Mouse (Mus musculus): ENCODE results near the gene H13. TPM values are rescaled to one million over a fixed set of nuclear protein-coding genes. Genes with fewer than 3 reads are reported as not detected.
A peak's percentile ranks its signal among the peaks of the same experiment; 100 is the strongest.
"Not testable (repeated sequence)": the region's sequence is repeated elsewhere in the genome, so short reads cannot be mapped to it uniquely, and the experiment has no call there.

The H13 gene
- total and polyA plus RNA-seq, 3 experiments: 164 to 395 (median 202) TPM

- no peak for DNase-seq
These were observed 8.1 kb upstream of the H13 start for GRCm38 (mm10) chr2:152661163-152661562.

GRCm38 (mm10) chr2:152666191-152666590 is 3.1 kb upstream of the H13 start:
- DNase-seq: not testable (repeated sequence)

- DNase-seq: peak; percentile 33
These were observed 601 bp downstream of the H13 start for GRCm38 (mm10) chr2:152669639-152670484.

- DNase-seq: no peak
These were observed 1.9 kb downstream of the H13 start for GRCm38 (mm10) chr2:152670983-152671641.

GRCm38 (mm10) chr2:152671642-152671999 is 2.4 kb downstream of the H13 start:
- DNase-seq: no peak

GRCm38 (mm10) chr2:152672166-152672565 is 2.9 kb downstream of the H13 start:
- DNase-seq: peak; percentile 36

- DNase-seq: no peak
These were observed 4.9 kb downstream of the H13 start for GRCm38 (mm10) chr2:152674148-152674547.

GRCm38 (mm10) chr2:152675252-152675791 is 6.1 kb downstream of the H13 start:
- no peak for DNase-seq

- DNase-seq: peak; percentile 64
These were observed 9.0 kb downstream of the H13 start for GRCm38 (mm10) chr2:152678302-152678701.

GRCm38 (mm10) chr2:152678925-152679324 is 9.7 kb downstream of the H13 start:
- DNase-seq: no peak

GRCm38 (mm10) chr2:152679701-152680355 is 10.6 kb downstream of the H13 start:
- no peak for DNase-seq

GRCm38 (mm10) chr2:152683086-152683485 is 13.8 kb downstream of the H13 start:
- DNase-seq: no peak

GRCm38 (mm10) chr2:152686399-152686798 is 17.1 kb downstream of the H13 start:
- no peak for DNase-seq

- peak; percentile 95 for DNase-seq
These were observed 17.6 kb downstream of the H13 start, which contains the start of gene Mcts2 for GRCm38 (mm10) chr2:152686806-152687267. Gene Mcts2 (plus strand): TSS chr2:152687035.

- peak; percentile 83 for DNase-seq
These were observed 22.4 kb downstream of the H13 start for GRCm38 (mm10) chr2:152691564-152692217.

- peak; percentile 78 for DNase-seq
These were observed 24.0 kb downstream of the H13 start for GRCm38 (mm10) chr2:152693233-152693632.

- peak; percentile 57 for DNase-seq
These were observed 24.5 kb downstream of the H13 start for GRCm38 (mm10) chr2:152693735-152694134.

- peak; percentile 87 for DNase-seq
These were observed 25.4 kb downstream of the H13 start for GRCm38 (mm10) chr2:152694708-152695107.

GRCm38 (mm10) chr2:152696016-152696415 is 26.8 kb downstream of the H13 start:
- DNase-seq: no peak

- peak; percentile 93 for DNase-seq
These were observed 27.4 kb downstream of the H13 start for GRCm38 (mm10) chr2:152696476-152697164.

GRCm38 (mm10) chr2:152700138-152700537 is 30.9 kb downstream of the H13 start:
- no peak for DNase-seq

Measured in adrenal gland, adult 2 months (tissue).